Mouse (Mus musculus) layer of hippocampus, adult 2 months (tissue): ENCODE measurements around the gene 4933402D24Rik. TPM values are rescaled to one million over a fixed set of nuclear protein-coding genes. Genes with fewer than 3 reads are reported as not detected.

Source experiments
- DNase-seq, 2 experiments: peaks; one replicate each; pipeline ENCODE4 v3.0.0; 2022; ENCODE audit warnings: low spot score in 2 of 2
- H3K27ac ChIP-seq: fragments of 200-600 bp; 2 replicates; pipeline ENCODE4 v1.8.1; 2022
- H3K4me3 ChIP-seq: fragments of 200-600 bp; 2 replicates; pipeline ENCODE4 v1.8.1; 2022; ENCODE audit warnings: mild to moderate bottlenecking
- CTCF ChIP-seq: fragments of 200-600 bp; conservative IDR thresholded peaks from 2 replicates; pipeline ENCODE4 v1.8.1; 2022; ENCODE audit warnings: antibody characterized with exemption, mild to moderate bottlenecking, moderate library complexity
- long read RNA-seq, 2 experiments: library from polyadenylated mRNA; stranded (forward); transcript quantifications; one replicate each; pipeline ENCODE4 v2.0.0; 2021; ENCODE audit warnings: borderline mapping rate in 2 of 2
- total RNA-seq, 2 experiments: library from RNA; stranded (reverse); gene quantifications; 2 replicates each; pipeline ENCODE4 v1.2.3; 2021

The 4933402D24Rik gene
- not detected for total RNA-seq
- long read RNA-seq, experiment 1: 0 reads
- long read RNA-seq, experiment 2: 0 reads

DNA sequence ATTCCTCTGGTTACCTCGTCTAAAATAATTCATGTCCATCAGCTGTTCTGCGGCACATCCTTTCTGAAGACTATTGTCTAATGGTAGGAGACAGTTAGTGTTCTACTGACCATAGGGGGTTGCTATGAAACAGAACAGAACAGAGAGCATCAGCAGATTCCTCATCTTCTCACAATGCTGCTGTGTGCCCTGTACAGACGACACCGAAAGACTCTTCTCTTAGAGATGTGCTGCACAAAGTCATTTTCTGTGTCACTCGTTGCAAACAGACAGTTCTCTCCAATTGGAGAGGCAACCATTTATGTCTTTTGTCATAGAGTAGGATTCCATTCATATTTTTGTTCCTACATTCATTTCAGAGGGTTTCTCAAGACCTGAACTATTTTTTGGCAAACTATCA lies at the start of gene 4933402D24Rik:
TSS of gene 4933402D24Rik (minus strand) at position 101 of the 400 bp plus-strand sequence.
- H3K27ac ChIP-seq: no peak within 1 kb of the TSS

DNA sequence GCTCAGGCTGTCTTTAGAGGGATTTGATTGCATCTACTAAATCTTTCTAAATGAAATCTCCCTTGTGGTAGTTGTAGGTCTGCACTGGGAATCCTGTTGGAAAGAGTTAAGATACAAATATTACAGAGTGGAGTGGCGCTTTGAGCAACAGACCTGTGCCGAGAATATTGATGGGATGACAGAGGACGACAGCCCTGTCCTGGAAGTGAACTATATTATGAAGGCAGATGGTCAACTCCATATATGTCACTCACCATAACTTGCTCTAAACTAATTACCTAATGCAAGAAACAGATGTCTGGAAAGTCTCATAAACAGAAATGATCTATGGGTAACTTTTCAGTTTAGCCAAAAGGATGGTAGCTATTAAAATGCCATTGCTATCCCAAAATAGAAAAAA lies 39.5 kb upstream of the 4933402D24Rik start:
- no peak for DNase-seq
- TF ChIP-seq CTCF: no peak
- H3K4me3 ChIP-seq: no peak overlapping the region
- no peak overlapping the region for H3K27ac ChIP-seq

More for the DNA sequence above, at the start of gene 4933402D24Rik:
- no peak within 1 kb of the TSS for H3K4me3 ChIP-seq
- no peak for DNase-seq
- TF ChIP-seq CTCF: no peak

- DNase-seq: no peak
- TF ChIP-seq CTCF: no peak
- no peak overlapping the region for H3K4me3 ChIP-seq
- H3K27ac ChIP-seq: no peak overlapping the region
These were observed 36.0 kb upstream of the 4933402D24Rik start for GRCm38 (mm10) chr1:63805095-63805494.

DNA sequence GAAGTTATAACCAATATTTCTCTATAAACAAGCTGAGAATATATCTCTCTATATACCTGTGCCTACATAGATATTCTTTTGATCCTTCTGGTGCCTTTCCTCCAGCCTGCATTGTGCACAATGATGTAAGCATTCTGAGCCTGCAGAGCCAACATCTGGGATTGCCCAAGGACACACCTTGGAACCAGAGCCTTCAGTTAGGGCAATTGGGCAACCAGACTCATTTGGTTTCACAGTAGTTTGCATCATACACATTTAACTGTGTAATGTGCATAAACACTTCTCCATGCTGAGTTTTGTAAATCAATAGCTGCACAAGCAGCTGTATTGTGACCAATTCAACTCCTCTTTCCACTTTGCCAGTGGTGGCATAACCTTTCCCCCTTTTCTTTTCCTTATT lies 25.3 kb upstream of the 4933402D24Rik start:
- TF ChIP-seq CTCF: no peak
- Histone ChIP-seq H3K27ac (no peak overlapping the region), H3K4me3 (no peak overlapping the region)
- DNase-seq: no peak

GRCm38 (mm10) chr1:63776902-63777630 lies 8.0 kb upstream of the 4933402D24Rik start:
- no peak overlapping the region for H3K4me3 ChIP-seq
- DNase-seq: no peak
- H3K27ac ChIP-seq: no peak overlapping the region
- no peak for TF ChIP-seq CTCF

DNA sequence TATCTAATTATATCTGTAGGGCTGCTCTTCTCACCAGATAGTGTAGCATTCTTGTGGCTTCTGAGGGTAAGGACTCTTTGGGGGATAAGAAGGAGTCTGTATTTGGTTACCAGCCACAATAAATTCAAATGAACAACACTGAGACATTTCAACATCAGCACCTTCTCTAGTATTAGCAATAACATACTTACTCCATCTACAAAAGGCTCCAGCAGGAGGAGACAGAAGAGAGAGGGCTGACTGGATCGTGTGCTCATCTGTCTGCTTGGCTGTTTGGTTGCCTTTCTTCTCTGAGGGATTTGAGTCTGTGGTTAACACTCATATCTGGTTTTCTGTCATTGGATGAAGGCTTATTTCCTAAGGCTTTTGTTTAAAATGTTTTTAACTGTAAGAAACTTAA lies 7.3 kb upstream of the 4933402D24Rik start:
- DNase-seq: no peak
- no peak overlapping the region for H3K27ac ChIP-seq
- no peak for TF ChIP-seq CTCF
- H3K4me3 ChIP-seq: no peak overlapping the region

- no peak overlapping the region for H3K4me3 ChIP-seq
- DNase-seq: peak in 1 of 2 experiments; percentile 55
- TF ChIP-seq CTCF: no peak
- no peak overlapping the region for H3K27ac ChIP-seq
These were observed 1.2 kb upstream of the 4933402D24Rik start for GRCm38 (mm10) chr1:63770309-63770708.

DNA sequence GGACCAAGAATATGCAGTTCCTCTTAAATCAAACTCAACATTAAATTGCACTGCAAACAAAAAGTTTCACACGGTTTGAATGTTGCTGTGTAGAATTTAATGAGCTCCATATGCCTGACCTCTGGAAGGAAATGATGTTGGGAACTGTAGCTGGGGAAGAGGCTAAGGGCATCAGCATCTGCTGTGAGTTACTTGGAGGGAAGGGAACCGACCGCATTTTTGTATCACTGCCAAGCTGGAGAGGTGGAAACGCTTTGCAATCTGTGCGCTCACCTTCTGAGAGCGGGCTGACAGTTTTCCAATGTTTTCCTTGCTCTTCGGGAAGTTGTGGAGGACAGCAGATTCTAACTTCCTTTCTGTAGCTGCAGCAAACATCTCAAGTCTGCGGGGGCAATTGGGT lies 955 bp downstream of the 4933402D24Rik start:
- Histone ChIP-seq H3K27ac (no peak overlapping the region), H3K4me3 (no peak overlapping the region)
- no peak for DNase-seq
- no peak for TF ChIP-seq CTCF

DNA sequence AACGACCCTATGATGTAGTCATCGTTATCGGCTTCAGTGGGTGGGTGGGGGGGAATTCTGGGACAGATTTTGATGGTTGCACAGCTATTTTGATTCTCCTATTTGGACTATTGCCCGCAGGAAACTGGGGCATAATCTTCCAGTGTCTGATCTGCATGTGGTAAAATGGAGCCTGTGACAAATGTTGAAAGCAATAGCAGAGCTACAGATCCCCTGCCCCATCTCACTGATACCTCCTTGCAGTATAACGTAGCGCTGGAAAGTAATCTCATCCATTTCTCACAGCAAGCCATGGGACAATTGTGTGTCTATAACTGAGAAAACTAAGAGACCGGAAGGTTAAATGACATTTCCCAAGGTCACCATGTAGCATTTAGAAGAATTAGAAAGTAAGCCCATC lies 4.7 kb downstream of the 4933402D24Rik start:
- no peak for TF ChIP-seq CTCF
- DNase-seq: no peak
- no peak overlapping the region for H3K4me3 ChIP-seq
- H3K27ac ChIP-seq: peak overlapping the region; percentile 72

GRCm38 (mm10) chr1:63763881-63764386 lies 5.1 kb downstream of the 4933402D24Rik start:
- Histone ChIP-seq H3K27ac (peak overlapping the region; percentile 72), H3K4me3 (no peak overlapping the region)
- TF ChIP-seq CTCF: no peak
- DNase-seq: no peak

- peak overlapping the region; percentile 72 for H3K27ac ChIP-seq
- peak; percentile 87 for TF ChIP-seq CTCF
These were observed 5.8 kb downstream of the 4933402D24Rik start for GRCm38 (mm10) chr1:63763212-63763694.

DNA sequence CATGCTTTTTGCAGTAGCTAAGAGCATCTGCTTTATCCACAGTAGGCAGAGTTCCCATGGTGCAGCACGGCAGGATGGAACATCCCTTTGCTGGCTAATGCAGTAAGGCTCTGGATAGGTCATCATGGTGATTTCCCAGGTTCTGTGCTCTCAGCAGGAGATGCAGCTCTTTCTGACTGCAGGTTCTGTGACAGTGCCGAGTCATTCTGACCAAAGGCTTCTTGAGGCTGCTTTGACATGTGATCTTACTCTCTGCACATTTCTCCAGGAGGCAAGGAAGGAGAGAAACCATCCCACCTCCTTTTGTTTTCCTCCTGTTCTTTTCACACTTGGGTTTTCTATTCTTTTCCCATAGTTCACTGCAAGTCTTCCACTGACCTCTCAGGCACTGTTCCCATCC lies 13.1 kb downstream of the 4933402D24Rik start:
- TF ChIP-seq CTCF: no peak
- Histone ChIP-seq H3K4me3 (no peak overlapping the region), H3K27ac (no peak overlapping the region)
- DNase-seq: no peak

More at GRCm38 (mm10) chr1:63763212-63763694, 5.8 kb downstream of the 4933402D24Rik start:
- no peak overlapping the region for H3K4me3 ChIP-seq
- peak; percentile 72 to 75 for DNase-seq

DNA sequence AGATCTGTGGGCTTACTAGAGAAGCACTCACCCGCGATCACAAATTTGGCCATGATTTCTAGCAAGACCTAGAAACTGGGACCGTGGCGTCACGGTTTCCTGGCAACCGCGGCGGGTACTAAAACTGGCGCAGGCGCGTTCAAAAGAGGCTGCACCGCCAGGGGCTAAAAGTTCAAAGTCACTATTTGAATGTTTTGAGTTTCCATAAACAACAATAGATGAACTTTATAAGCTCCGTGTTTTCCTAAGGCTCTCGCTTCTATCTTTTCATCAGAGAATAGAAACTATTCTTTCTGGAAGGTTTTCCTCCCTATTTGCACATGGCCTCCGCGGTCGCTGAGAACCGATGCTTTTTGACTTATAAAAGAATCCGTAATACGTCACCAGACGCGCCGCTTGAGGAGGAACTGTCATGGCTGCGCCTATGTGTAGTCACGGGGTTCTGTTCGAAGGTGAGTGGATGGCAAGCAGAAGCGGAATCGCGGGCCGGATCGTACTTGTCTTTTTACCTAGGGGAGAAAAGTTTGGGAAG lies 38.8 kb downstream of the 4933402D24Rik start, which contains the start of the genes Mdh1b and Fastkd2:
TSS of gene Mdh1b (minus strand) at position 79 of the 532 bp plus-strand sequence.
TSS of gene Fastkd2 (plus strand) at position 375 of the 532 bp plus-strand sequence.
- peak within 1 kb of the TSS; percentile 80 for H3K27ac ChIP-seq
- peak; percentile 66 for TF ChIP-seq CTCF
- peak within 1 kb of the TSS; percentile 86 for H3K4me3 ChIP-seq
- DNase-seq: peak; percentile 92 to 96
